Comparison of ENCODE assay signal across 10 mouse cellular contexts in genomic region chr4:53628924-53629323, GRCm38 (mm10). TPM values are rescaled to one million over a fixed set of nuclear protein-coding genes. Genes with fewer than 3 reads are reported as not detected.
DNase-seq lines count a peak whose midpoint lies in the region; ATAC-seq and TF ChIP-seq lines count a peak whose summit lies in the region.
"Had no signal": no experiment of that assay in that cellular context is flagged by ENCODE, and none has a peak within 500 bp of the region (broad histone marks: within the 10 kb centered on the region; RNA-seq: fewer than 3 reads in every experiment).

No protein-coding gene starts in this region.

- H3K36me3 ChIP-seq in kidney, embryonic 16.5 days (ENCODE audit: insufficient read depth, low read length), result no peaks in the 10 kb centered on the region
- no peaks in the 10 kb centered on the region for H3K36me3 ChIP-seq in myocyte (ENCODE audit: control insufficient read depth, insufficient read depth)
- H3K36me3 ChIP-seq in intestine, postnatal 0 days (ENCODE audit: control insufficient read depth, insufficient read depth), result no peaks in the 10 kb centered on the region

- TF ChIP-seq POLR2A in myocyte (IDR thresholded peaks at IDR 0.05; ENCODE audit: insufficient read length, low read depth), result no peak

- H3K9ac ChIP-seq in kidney, embryonic 16.5 days (replicated peaks; ENCODE audit: low read length), result no peak overlapping the region
- no peak overlapping the region for H3K9ac ChIP-seq in intestine, postnatal 0 days (ENCODE audit: low read depth, low read length)

- WGBS in kidney, embryonic 16.5 days, result 19% methylated on average over 4 of the region's 4 CpGs
- 45% methylated on average over 4 of the region's 4 CpGs for WGBS in intestine, postnatal 0 days

- no peak overlapping the region for H3K27ac ChIP-seq in kidney, embryonic 16.5 days (ENCODE audit: low read length)
- no peak overlapping the region for H3K27ac ChIP-seq in intestine, postnatal 0 days (ENCODE audit: low read depth, low read length)

- no peak overlapping the region for H3K4me2 ChIP-seq in kidney, embryonic 16.5 days (replicated peaks; ENCODE audit: low read depth, low read length)
- H3K4me2 ChIP-seq in myocyte (ENCODE audit: low read depth), result peak overlapping the region; percentile 71
- H3K4me2 ChIP-seq in intestine, postnatal 0 days (replicated peaks; ENCODE audit: low read depth), result no peak overlapping the region

- no peak overlapping the region for H3K4me3 ChIP-seq in kidney, embryonic 16.5 days (ENCODE audit: low read length)
- H3K4me3 ChIP-seq in myocyte, result no peak overlapping the region
- H3K4me3 ChIP-seq in intestine, postnatal 0 days (ENCODE audit: low read depth, low read length), result no peak overlapping the region
- H3K4me3 ChIP-seq: erythroblast, embryonic 14.5 days had no signal

- ATAC-seq in kidney, embryonic 16.5 days (ENCODE audit: low FRiP score, low TSS enrichment), result peak; percentile 52
- ATAC-seq in intestine, postnatal 0 days, result no peak
- ATAC-seq: Patski had no signal

- no peaks in the 10 kb centered on the region for H3K9me3 ChIP-seq in kidney, embryonic 16.5 days (ENCODE audit: low read length)
- H3K9me3 ChIP-seq in intestine, postnatal 0 days (ENCODE audit: control insufficient read depth), result no peaks in the 10 kb centered on the region

- H3K79me2 ChIP-seq in myocyte (ENCODE audit: control insufficient read depth, insufficient read depth), result peaks cover 19% of the 10 kb centered on the region

- no peak for TF ChIP-seq CTCF in intestine, postnatal 0 days (IDR thresholded peaks at IDR 0.05; ENCODE audit: low read depth)

- DNase-seq in adrenal gland, adult 2 months, result peak; percentile 28
- DNase-seq in adrenal gland, postnatal 25 days, result no peak
- peak; percentile 34 for DNase-seq in urinary bladder, postnatal 14 days (ENCODE audit: low spot score)
- no peak for DNase-seq in urinary bladder, adult 2 months (ENCODE audit: low spot score)
- DNase-seq in yolk sac, embryonic 10.5 days (ENCODE audit: low spot score), result no peak

- H3K4me1 ChIP-seq in kidney, embryonic 16.5 days (ENCODE audit: insufficient read depth, low read length), result peaks cover 4% of the 10 kb centered on the region; the same call in 1 of the 2 replicates
- H3K4me1 ChIP-seq in intestine, postnatal 0 days (replicated peaks; ENCODE audit: control insufficient read depth, insufficient read depth, low read length), result no peaks in the 10 kb centered on the region

- no peaks in the 10 kb centered on the region for H3K27me3 ChIP-seq in kidney, embryonic 16.5 days (ENCODE audit: insufficient read depth, low read length)
- no peaks in the 10 kb centered on the region for H3K27me3 ChIP-seq in myocyte (ENCODE audit: control insufficient read depth, insufficient read depth, insufficient read length)
- H3K27me3 ChIP-seq in intestine, postnatal 0 days (replicated peaks; ENCODE audit: control insufficient read depth, insufficient read depth, low read length), result no peaks in the 10 kb centered on the region
- H3K27me3 ChIP-seq: Patski had no signal

- no peak overlapping the region for H3ac ChIP-seq in myocyte (ENCODE audit: control insufficient read depth, insufficient read length)

TF ChIP-seq in myocyte, 11 proteins besides CTCF, POLR2A, EP300 and RAD21:
- TF ChIP-seq POLR2AphosphoS2 (IDR thresholded peaks at IDR 0.05; ENCODE audit: insufficient read length, low read depth) (no peak), MYOD1 (IDR thresholded peaks at IDR 0.05; ENCODE audit: control insufficient read depth in 1 of 3, insufficient read length in 2 of 3, low read depth in 2 of 3) (peak; percentile 26 to 84 (median 40)), TCF12 (IDR thresholded peaks at IDR 0.05; ENCODE audit: insufficient read depth, poor library complexity, severe bottlenecking) (peak; percentile 32), MYOG (IDR thresholded peaks at IDR 0.05; ENCODE audit: control insufficient read depth in 1 of 3, insufficient read depth in 1 of 3, insufficient read length in 2 of 3, low read depth in 2 of 3) (peak; percentile 35 to 82 (median 76))
TF ChIP-seq in myocyte: peak in this region for 3.

RNA-seq across cellular contexts. Expression of gene Fsd1l, which starts 2.3 kb away (rescaled TPM):
- total RNA-seq in adrenal gland, adult 2 months (2021), result 1 to 10 TPM; 6.9 to 7.3 TPM
- polyA plus RNA-seq in adrenal gland, adult 2 months (2012; rRNA removed), result 0.12 TPM in 2 replicates
- 7.1 and 10.2 TPM in 2 replicates for total RNA-seq in adrenal gland, postnatal 25 days (2021)
- polyA plus RNA-seq in urinary bladder, adult 2 months (2012; rRNA removed), result 5.1 and 5.2 TPM in 2 replicates
- 8.4 and 8.8 TPM in 2 replicates for polyA plus RNA-seq in kidney, embryonic 16.5 days (2015; fragmentation: Nextera tagmentation; extraction: Ambion mirVana)
- 1.2 TPM for polyA plus RNA-seq in myocyte (2012; fragmentation: generic; extraction: Trizol)
- polyA plus RNA-seq in intestine, postnatal 0 days (2015; fragmentation: Nextera tagmentation; extraction: Ambion mirVana), result 5.4 and 6.8 TPM in 2 replicates
- polyA plus RNA-seq: erythroblast, embryonic 14.5 days had no signal

Comparison
In these comparisons a context has a peak if more than half of its experiments do, and no peak if none do; other contexts are left out.
1. DNase-seq: peak in adrenal gland, adult 2 months (single experiment) and urinary bladder, postnatal 14 days (single experiment); none in adrenal gland, postnatal 25 days (single experiment), urinary bladder, adult 2 months (single experiment) and yolk sac, embryonic 10.5 days (single experiment).